In genomic region chr3:107612902-107613525, GRCm38 (mm10) we compare ENCODE assay signal across 8 mouse cellular contexts. TPM values are rescaled to one million over a fixed set of nuclear protein-coding genes. Genes with fewer than 3 reads are reported as not detected.
DNase-seq lines count a peak whose midpoint lies in the region; ATAC-seq and TF ChIP-seq lines count a peak whose summit lies in the region.

No protein-coding gene starts in this region.

- no peak overlapping the region for H3K9ac ChIP-seq in liver, embryonic 14.5 days (replicated peaks)
- H3K9ac ChIP-seq in neural tube, embryonic 13.5 days: no peak overlapping the region

- H3K27ac ChIP-seq in liver, embryonic 14.5 days: no peak overlapping the region
- H3K27ac ChIP-seq in neural tube, embryonic 13.5 days (replicated peaks): no peak overlapping the region

- no peaks in the 10 kb centered on the region for H3K27me3 ChIP-seq in liver, embryonic 14.5 days (ENCODE audit: control insufficient read depth, insufficient read depth, low read length)
- no peaks in the 10 kb centered on the region for H3K27me3 ChIP-seq in neural tube, embryonic 13.5 days

- ATAC-seq in CD4-positive, CD25-positive, alpha-beta regulatory T cell, adult 4 months: peak; percentile 51
- no peak for ATAC-seq in liver, embryonic 14.5 days (ENCODE audit: insufficient read depth)
- ATAC-seq in neural tube, embryonic 13.5 days (ENCODE audit: low read depth): peak; percentile 51; the same call in 1 of the 2 replicates

- no peaks in the 10 kb centered on the region for H3K9me3 ChIP-seq in liver, embryonic 14.5 days (ENCODE audit: control insufficient read depth, low read length)
- H3K9me3 ChIP-seq in neural tube, embryonic 13.5 days: no peaks in the 10 kb centered on the region

- peak; percentile 17 for DNase-seq in adrenal gland, adult 8-10 months
- peak; percentile 65 for DNase-seq in embryo, embryonic 9.5 days (ENCODE audit: extremely low spot score)
- DNase-seq in heart, adult 9 months (ENCODE audit: low spot score in 2 of 2): peak; percentile 24 to 39
- DNase-seq in kidney, postnatal 14 days: peak; percentile 75
- DNase-seq in liver, embryonic 14.5 days (ENCODE audit: low read depth in 3 of 3, low spot score in 3 of 3): peak in 1 of 3 experiments; percentile 22
- peak; percentile 68 for DNase-seq in thymus, postnatal 14 days

- no peak overlapping the region for H3K4me2 ChIP-seq in liver, embryonic 14.5 days (ENCODE audit: low read depth)
- H3K4me2 ChIP-seq in neural tube, embryonic 13.5 days: no peak overlapping the region

- no peak for TF ChIP-seq EP300 in liver, embryonic 14.5 days (IDR thresholded peaks at IDR 0.05; ENCODE audit: low read depth)

- peaks cover 4 to 14% of the 10 kb centered on the region in 2 experiments for H3K4me1 ChIP-seq in liver, embryonic 14.5 days (replicated peaks; ENCODE audit: control insufficient read depth in 2 of 2, insufficient read depth in 2 of 2, low read length in 1 of 2)
- H3K4me1 ChIP-seq in neural tube, embryonic 13.5 days (replicated peaks): peaks cover 6% of the 10 kb centered on the region; the same call in 1 of the 2 replicates

- peak; percentile 95 for TF ChIP-seq CTCF in liver, embryonic 14.5 days (IDR thresholded peaks at IDR 0.05; ENCODE audit: low read depth)

- 76% methylated on average over 11 of the region's 11 CpGs for WGBS in liver, embryonic 14.5 days (ENCODE audit: insufficient replicate concordance)
- 90% methylated on average over 11 of the region's 11 CpGs for WGBS in neural tube, embryonic 13.5 days

- peaks cover 11% of the 10 kb centered on the region for H3K36me3 ChIP-seq in liver, embryonic 14.5 days (replicated peaks; ENCODE audit: control insufficient read depth, insufficient read depth, low read depth)
- peaks cover 76% of the 10 kb centered on the region for H3K36me3 ChIP-seq in neural tube, embryonic 13.5 days

- no peak overlapping the region for H3K4me3 ChIP-seq in liver, embryonic 14.5 days (ENCODE audit: insufficient read depth in 1 of 2, low read depth in 2 of 2, low read length in 2 of 2)
- no peak overlapping the region for H3K4me3 ChIP-seq in neural tube, embryonic 13.5 days

RNA-seq across cellular contexts. Expression of gene Gm10961, which starts 18.1 kb away (rescaled TPM):
- polyA plus RNA-seq in CD4-positive, CD25-positive, alpha-beta regulatory T cell, adult 4 months (2017; shearing (Covaris generic)): not detected
- total RNA-seq in adrenal gland, adult 8-10 months (2022): not detected
- polyA plus RNA-seq in liver, embryonic 14.5 days (2012; rRNA removed): not detected in 2 replicates
- not detected in 2 replicates for polyA plus RNA-seq in liver, embryonic 14.5 days (2014; fragmentation: Nextera tagmentation; extraction: Ambion mirVana)
- not detected in 2 replicates for polyA plus RNA-seq in neural tube, embryonic 13.5 days (2015; fragmentation: Nextera tagmentation; extraction: Ambion mirVana)

RNA-seq across cellular contexts. Expression of gene Alx3, which starts 18.2 kb away (rescaled TPM):
- polyA plus RNA-seq in CD4-positive, CD25-positive, alpha-beta regulatory T cell, adult 4 months (2017; shearing (Covaris generic)): not detected
- total RNA-seq in adrenal gland, adult 8-10 months (2022): not detected
- not detected in 2 replicates for polyA plus RNA-seq in liver, embryonic 14.5 days (2012; rRNA removed)
- polyA plus RNA-seq in liver, embryonic 14.5 days (2014; fragmentation: Nextera tagmentation; extraction: Ambion mirVana): not detected in 2 replicates
- 0.58 TPM in 1 of 2 replicates, not detected in the other for polyA plus RNA-seq in neural tube, embryonic 13.5 days (2015; fragmentation: Nextera tagmentation; extraction: Ambion mirVana)

RNA-seq across cellular contexts. Expression of gene Strip1, which starts 18.5 kb away (rescaled TPM):
- polyA plus RNA-seq in CD4-positive, CD25-positive, alpha-beta regulatory T cell, adult 4 months (2017; shearing (Covaris generic)): 10 to 100 TPM; 18.8 to 19.4 TPM
- 10 to 100 TPM; 30.1 to 40.2 (median 36.0) TPM for total RNA-seq in adrenal gland, adult 8-10 months (2022)
- 9.1 and 9.9 TPM in 2 replicates for polyA plus RNA-seq in liver, embryonic 14.5 days (2012; rRNA removed)
- polyA plus RNA-seq in liver, embryonic 14.5 days (2014; fragmentation: Nextera tagmentation; extraction: Ambion mirVana): 9.0 and 10.7 TPM in 2 replicates
- 128 and 133 TPM in 2 replicates for polyA plus RNA-seq in neural tube, embryonic 13.5 days (2015; fragmentation: Nextera tagmentation; extraction: Ambion mirVana)

RNA-seq across cellular contexts. Expression of gene Ubl4b, which starts 58.1 kb away (rescaled TPM):
- polyA plus RNA-seq in CD4-positive, CD25-positive, alpha-beta regulatory T cell, adult 4 months (2017; shearing (Covaris generic)): not detected
- total RNA-seq in adrenal gland, adult 8-10 months (2022): not detected
- not detected in 2 replicates for polyA plus RNA-seq in liver, embryonic 14.5 days (2012; rRNA removed)
- not detected in 2 replicates for polyA plus RNA-seq in liver, embryonic 14.5 days (2014; fragmentation: Nextera tagmentation; extraction: Ambion mirVana)
- not detected in 2 replicates for polyA plus RNA-seq in neural tube, embryonic 13.5 days (2015; fragmentation: Nextera tagmentation; extraction: Ambion mirVana)
